Mouse (Mus musculus): ENCODE data around the gene Myrip.

The Myrip gene

GRCm38 (mm10) chr9:120339975-120340695 lies 38.8 kb downstream of the Myrip start:
- DNase-seq: no peak

- DNase-seq: no peak
Measured at GRCm38 (mm10) chr9:120343123-120343790, 41.9 kb downstream of the Myrip start.

DNA sequence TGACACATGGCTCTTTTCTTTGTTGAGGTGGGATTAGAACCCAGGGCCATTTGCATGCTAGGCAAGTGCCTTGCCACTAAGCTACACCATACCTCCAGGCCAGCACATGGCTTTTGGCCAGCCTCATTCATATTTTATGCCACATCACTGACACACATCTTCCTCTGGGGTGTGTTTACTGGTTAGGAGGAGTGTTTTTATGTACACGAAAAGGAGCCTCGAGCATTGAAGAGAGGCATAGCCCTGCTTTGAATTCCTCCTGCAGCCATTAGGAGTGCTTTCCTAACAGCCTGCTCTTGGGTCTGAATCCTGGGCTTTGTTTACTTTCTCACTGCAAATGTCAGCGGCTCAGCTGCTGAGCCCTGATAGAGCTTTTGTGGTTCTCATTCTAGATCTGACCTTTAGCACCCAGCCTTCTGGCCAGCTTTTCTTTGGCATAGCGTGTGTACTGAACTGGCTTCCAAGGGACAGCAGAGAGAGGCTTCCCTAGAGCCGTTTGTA lies 44.4 kb downstream of the Myrip start:
- DNase-seq: peak; percentile 20

GRCm38 (mm10) chr9:120349145-120349544 lies 47.8 kb downstream of the Myrip start:
- peak; percentile 76 for DNase-seq

DNA sequence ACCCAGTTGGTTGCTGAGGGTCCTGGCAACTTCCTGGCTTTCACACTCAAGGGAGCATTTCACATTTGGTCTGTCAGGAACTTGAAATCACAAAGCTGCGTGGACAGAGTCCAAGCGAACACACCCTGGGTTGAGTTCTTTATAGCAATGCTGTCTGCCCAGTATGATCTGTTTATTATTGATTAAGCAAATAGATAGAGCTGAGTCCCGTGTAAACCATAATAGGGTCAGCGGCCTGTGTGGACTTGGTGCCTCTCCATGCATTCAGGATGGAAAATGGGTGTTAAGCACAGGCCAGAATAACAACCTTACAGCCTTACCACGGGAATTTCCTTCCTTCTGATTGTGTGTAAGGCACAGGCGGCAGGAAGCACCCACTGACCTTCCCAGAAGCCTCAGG lies 49.0 kb downstream of the Myrip start:
- DNase-seq: no peak

DNA sequence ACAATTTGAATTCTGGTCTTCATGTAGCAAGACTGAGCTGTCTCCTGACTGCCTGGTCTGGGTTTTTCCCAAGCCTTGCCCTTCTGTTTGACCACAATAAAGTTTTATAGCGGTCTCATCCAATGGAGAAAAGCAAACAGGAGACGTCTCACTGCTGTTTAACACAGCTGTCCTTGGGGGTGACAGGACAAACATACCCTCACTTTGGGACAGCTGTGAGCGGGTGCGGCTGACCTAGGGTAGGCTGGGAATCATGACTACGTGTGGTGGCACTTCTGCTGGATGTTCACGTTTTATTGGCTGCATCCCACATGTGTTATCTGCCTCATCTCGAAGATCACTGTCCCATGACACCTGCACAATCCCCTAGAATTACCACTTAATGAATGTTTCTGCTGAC lies 49.7 kb downstream of the Myrip start:
- DNase-seq: no peak

DNA sequence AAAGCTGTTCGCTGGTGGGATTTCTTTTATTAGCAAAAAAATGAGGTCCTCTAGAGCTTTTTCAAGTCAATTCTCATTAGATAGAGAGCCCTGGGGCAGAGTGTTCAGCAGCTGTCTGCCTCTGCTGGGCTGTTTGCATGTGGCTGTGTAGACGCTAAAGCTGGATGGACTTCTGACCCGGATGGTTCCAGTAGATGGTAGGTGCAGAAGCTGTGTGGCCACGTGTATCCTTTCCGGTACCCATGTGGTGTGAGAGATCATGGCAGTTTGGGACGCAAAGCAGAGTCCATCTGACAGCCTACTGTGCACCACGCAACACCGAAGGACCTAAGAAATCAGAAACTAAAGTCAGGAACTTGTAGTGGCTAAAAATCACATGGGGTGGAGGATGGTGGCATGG lies 50.2 kb downstream of the Myrip start:
- DNase-seq: no peak

DNA sequence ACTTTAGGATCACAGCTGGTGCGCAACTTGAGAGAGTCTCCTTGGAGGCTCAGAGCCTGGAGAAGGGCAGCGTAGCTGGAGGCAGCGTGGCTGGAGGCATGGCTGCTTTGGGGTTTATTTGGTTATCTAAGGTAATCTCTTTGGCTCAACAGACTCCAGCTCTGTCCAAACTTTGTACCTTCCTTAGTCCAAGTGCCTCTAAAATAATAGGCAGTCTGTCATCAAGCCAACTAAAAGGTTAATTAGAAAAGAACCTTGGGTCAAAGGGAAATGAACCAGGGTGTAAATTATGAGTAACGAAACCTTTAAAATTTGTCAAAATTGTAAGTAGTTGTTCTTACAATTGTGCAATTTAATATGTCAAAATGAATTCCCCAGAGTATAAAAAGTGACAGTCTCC lies 51.7 kb downstream of the Myrip start:
- DNase-seq: no peak

- DNase-seq: no peak
Measured at GRCm38 (mm10) chr9:120353967-120354366, 52.7 kb downstream of the Myrip start.

DNA sequence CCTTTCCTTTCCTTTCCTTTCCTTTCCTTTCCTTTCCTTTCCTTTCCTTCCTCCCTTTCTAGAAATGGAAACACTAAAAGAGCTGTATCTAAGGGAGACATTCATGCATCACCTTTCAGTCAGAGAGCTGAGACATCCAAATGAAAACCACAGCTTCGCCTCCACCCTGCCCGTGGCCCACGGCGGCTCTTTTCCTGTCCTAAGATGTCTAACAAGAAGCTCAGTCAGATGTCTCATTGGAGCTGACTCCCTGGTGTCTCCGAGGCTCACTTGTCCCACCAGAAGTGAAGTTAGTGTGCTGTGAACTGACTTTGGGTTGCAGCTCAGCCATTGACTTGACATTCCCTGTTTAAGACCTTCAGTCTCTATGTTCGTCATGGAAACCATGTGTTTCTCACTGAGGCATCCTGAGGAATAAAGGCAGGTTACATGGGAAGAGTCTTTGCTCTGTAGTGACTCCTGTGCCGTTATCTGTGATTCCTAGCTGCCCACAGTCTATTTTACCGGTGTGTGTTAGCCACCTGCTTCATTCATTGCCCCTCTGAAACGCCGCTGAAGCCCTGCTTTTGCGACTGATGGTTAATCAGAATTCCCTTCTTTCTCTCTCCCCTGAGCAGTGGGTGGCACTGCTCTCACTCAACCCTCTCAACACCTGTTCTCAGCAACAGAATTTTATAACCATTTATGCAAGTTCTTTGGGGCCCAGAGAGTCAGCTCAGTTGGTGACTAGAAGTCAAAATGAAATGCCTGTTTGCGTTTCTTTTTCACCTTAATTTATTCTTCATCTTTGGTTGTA lies 53.4 kb downstream of the Myrip start:
- no peak for DNase-seq

GRCm38 (mm10) chr9:120356490-120356889 lies 55.2 kb downstream of the Myrip start:
- no peak for DNase-seq

DNA sequence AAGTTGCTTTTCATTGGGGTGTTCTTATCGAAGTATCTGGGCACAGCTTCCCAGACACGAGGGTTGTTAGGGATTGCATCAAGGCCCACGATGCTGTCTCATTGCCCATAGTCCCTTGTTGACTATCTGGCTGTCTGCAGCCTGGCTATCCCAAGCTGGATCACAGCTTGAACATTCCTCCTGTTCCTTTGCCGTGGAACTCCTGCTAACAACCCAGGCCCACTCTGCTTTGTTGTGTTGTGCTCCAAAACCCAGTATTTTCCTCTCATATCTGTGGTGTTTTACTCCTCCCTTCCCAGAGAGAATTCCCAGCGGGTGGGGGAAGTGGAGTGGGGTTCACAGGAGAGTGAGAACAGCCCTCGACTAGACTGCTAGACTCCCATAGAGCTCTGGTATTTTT lies 56.7 kb downstream of the Myrip start:
- no peak for DNase-seq

GRCm38 (mm10) chr9:120360397-120361177 lies 59.3 kb downstream of the Myrip start:
- peak; percentile 64 for DNase-seq

DNA sequence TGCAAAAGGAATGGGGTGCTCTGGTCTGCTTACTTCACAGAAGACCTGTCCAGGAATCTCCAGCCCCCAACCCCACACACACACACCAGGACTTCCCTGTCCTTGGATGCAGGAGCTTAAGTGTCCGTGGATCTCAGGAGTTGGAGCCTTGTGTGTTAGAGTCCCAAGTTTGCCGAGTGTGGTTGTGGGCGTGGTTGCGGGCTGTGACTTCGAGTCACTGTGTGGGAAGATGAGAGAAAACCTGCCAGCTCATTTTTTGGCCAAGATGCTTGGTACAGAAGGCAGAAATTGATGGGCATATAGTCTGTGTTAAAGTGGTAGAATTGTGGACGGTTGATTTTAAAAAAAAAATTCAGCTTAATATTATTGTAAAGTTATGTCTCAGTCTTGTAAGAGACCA lies 60.3 kb downstream of the Myrip start:
- DNase-seq: no peak

DNA sequence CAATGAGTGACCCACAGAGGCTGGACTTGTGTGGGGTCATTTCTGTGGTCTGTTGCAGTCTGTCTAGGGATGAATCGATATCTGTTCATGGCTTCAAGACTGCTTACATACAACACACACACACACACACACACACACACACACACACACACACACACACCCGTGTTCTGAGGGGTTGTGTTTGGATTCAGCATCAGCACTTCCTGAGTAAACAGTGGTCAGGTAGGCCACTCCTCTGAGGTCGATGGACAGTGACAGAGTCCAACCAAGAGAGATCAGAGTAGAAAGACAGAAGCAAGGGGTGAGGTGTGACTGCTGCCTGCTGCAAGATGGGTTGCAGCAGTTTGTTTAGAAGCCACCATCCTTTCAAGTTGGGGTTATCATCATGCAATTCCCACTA lies 61.4 kb downstream of the Myrip start:
- DNase-seq: no peak

DNA sequence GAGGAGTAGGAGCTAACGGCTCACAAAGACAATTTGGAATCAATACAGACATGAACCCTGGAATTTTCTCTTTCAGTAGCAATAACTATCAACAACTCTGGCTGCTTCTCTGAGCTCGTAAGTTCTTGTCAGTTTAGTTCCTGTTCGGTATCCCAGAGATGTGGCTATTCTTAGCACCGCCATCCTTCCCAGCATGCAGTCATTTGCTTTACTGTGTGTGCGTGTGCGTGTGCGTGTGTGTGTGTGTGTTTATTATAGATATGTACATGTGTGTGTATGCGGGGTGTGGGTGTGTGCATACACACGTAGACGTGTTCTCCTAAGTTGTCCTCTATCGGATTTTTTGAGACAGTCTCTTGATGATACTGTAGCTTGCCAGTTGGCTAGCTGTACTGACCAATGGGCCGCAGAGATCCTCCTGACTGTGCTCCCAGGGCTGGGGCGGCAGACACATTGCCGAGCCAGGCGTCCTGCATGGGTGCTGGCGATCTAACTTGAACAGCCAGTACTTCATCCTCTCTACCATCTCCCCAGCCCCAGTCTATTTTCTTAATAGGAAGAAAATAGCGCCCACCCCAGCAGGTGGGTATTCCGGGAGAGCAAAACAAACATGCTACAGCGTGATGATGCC lies 63.5 kb downstream of the Myrip start:
- DNase-seq: no peak

- DNase-seq: no peak
Measured at GRCm38 (mm10) chr9:120367526-120367925, 66.2 kb downstream of the Myrip start.

DNA sequence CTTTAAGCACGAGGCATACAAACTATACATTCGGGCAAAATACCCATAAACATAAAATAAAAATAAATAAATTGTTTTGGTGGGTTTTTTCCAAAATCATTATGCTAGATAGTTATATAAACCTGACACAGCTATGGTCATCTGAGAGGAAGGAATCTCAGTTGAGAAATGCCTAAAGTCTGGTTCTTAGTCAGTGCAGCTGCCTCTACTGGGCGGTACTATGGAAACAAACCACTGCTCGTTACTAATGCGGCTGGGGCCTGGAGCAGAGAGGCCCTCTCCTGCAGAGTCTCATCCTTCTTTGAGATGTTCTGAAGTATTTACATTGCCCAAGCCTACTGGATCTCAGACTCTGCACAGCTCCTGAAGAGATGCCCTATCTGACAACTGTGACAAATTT lies 70.3 kb downstream of the Myrip start:
- no peak for DNase-seq

DNA sequence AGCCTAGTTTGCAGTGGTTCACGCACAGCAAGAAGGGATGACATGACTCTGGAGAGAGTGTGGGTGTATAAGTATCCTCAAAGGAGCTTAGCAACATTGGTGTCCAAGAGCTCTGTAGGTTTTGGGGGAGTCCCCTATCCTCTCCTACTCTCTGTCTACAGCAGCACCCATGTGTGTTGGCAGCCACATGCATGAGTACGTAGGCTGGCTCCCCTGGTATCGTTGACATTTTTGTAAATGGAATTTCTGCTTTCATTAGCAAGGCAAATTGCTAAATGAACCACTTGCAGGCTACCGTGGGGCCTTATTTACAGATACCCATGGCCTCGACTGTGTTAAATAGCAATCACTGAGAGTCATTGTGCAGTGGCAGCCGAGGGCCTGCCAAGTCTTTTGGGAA lies 71.0 kb downstream of the Myrip start:
- DNase-seq: no peak

DNA sequence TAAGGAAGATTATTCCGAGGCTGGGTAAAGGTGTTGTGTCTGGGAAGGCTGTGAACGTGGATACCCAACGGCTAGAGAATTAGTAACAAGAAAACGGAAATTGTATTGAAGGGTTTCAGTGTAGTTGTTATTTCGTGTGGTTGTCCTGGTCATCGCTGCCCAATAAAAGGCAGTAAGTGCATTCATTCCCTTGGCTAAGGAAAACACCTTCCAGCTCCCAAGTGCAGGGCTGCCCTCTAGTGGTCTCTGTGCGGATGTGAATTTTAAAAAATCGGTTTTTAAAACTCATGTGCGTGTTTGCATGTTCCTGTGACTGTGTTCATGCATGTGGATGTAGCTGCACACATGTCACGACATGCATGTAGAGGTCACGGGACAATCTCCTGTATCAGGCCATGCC lies 76.4 kb downstream of the Myrip start:
- DNase-seq: peak; percentile 51

DNA sequence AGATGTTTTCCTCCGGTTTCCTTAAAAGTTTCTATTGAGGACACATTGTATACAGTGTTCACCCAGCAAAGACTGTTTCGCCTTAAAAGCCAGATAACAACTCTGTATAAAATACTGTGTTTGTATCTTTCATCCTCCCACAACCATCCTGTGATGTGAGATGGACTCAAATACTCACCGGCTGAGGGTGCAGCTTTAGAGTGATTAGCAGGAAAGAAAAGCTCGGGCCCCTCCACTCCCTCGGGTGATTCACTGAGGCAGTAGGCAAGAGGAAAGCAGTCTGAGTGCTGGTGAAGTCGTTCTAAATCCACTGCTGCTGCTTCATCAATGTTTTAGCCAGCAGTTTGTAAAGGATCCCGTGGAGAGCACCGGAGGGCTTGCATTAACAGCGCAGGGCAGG lies 93.9 kb downstream of the Myrip start:
- DNase-seq: no peak

DNA sequence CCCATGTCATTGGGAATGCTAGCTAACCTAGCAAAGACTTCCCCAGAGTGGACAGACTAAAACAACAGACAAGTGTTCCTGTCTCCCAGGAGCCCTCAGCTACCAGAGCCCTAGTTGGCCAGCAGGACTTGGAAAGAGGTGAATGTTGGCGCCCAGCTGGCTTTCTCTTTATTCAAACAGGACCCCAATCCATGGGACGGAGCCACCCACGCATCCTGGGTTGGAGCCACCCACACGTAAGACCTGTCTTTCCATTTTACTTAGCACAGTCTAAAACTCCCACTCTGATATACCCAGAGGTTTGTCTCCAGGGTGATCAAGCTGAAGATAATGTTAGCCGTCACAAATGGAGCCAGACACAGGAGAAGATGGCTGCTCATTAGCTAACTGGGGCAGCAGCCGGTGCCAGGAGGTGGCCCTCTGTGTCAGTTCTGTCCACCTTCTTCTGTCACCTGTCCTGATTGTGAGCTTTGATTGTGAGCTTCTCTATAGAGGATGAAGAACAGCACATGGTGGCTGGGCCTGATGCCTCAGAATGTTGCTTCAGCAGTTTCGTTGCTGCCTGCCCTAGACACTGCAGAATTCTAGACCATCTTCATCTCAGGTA lies 95.4 kb downstream of the Myrip start:
- DNase-seq: peak; percentile 55

Measured in cerebellum, adult 9-11 months (tissue).